Mouse (Mus musculus): Measurements from ENCODE around the gene Phf12.

The Phf12 gene

DNA sequence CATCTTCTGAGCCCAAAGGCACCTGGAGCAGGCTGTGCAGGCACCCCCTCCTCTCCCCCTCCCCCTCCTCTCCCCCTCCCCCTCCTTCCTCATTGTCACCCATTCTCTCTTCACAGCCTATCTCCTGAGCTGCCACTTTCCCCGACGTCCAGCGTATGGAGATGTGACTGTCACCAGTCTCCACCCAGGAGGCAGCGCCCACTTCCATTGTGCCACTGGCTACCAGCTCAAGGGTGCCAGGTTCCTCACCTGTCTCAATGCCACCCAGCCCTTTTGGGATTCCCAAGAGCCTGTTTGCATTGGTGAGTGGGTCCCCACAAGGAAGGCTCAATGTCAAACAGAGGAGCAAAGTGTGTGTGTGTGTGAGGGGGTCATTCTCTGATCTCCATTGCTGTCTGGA lies 13.8 kb upstream of the Phf12 start:
- no peak for DNase-seq (ENCODE audit: extremely low read depth, low read depth, low spot score)

DNA sequence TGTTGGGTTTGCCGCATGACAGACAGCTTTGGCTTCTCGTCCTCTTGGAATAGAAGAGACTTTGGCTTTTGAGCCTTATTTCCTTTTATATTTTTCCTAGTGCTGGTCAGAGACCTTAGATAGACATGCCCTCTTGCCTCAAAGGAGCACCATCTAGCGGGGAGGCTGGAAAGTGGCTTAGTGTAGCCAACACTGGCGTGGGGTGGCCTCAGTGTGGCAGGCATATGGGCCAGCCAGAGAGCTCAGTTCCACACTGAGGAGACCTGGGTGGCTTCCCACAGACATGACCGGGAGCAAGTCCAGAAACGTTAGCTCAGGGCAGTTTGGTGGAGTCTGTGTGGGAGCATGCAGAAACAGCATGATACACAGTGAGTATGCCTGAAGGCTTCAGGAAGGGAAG lies 11.8 kb upstream of the Phf12 start:
- no peak for DNase-seq (ENCODE audit: extremely low read depth, low read depth, low spot score)

DNA sequence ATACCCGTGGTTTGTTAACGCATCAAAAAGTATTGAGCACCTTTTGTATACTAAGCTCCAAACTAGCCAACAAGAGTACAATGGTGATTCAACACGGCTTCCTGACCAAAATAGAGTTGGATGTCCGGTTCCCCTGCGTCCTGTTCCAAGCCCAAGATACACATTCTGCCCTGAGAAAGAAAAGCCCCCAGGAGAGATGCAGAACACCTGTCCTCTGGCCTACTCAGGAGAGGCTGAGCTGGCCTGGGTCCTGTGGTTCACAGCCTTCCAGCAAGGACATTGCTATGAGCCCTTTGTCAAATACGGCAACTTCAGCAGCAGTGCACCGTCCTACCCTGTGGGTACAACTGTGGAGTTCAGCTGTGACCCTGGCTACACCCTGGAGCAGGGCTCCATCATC lies 9.0 kb upstream of the Phf12 start:
- DNase-seq (ENCODE audit: extremely low read depth, low read depth, low spot score), result no peak

DNA sequence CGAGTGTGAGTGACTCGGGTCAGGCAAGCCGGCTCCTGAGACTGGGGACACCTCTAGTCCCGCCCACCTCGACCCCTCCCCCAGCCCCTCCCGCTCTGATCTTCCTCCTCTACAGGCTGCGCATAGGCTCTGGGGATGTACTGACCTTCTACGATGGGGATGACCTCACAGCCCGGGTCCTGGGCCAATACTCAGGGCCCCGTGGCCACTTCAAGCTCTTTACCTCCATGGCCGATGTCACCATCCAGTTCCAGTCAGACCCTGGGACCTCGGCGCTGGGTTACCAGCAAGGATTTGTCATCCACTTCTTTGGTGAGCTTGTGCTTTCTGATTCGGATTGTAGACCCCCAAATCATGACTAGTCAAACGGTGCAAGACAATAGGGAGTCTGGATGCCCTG lies 8.2 kb upstream of the Phf12 start:
- DNase-seq (ENCODE audit: extremely low read depth, low read depth, low spot score), result no peak

DNA sequence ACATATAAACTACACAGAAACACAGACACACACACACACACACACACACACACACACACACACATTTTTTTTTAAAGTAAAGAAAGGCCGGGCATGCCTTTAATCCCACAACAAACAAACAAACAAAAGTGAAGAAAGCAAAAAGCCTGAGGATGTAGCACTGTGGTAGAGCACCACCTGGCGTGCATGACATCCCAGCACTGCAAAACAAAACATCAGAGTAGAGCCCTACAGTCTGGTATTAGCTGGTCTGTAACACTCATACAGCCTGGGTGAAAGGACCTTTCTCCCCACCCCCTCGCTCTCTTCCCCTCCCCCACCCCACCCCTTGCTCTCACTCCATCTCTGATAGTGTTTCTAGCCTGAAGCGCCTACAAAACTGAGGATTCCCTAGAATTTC lies 6.7 kb upstream of the Phf12 start:
- no peak for DNase-seq (ENCODE audit: extremely low read depth, low read depth, low spot score)

DNA sequence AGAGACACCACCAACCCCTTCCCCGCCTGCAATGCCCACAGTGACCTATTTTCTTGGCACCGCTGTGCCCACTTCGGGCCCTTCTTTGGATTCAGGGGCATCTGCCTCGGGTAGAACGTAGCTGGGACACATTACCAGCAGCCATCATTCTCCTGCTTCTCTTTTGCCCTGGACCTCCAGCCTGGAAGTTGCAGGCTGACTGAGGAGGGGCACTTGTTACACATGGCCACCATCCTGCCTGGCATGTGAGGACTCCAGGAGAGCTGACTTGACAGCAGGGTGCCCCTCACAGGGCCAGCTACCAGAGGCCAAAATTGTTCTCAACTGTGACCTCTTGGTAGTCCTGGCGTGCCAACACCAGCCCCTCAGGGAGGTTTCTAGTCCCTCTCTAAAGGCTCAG lies 4.4 kb upstream of the Phf12 start:
- no peak for DNase-seq (ENCODE audit: extremely low read depth, low read depth, low spot score)

DNA sequence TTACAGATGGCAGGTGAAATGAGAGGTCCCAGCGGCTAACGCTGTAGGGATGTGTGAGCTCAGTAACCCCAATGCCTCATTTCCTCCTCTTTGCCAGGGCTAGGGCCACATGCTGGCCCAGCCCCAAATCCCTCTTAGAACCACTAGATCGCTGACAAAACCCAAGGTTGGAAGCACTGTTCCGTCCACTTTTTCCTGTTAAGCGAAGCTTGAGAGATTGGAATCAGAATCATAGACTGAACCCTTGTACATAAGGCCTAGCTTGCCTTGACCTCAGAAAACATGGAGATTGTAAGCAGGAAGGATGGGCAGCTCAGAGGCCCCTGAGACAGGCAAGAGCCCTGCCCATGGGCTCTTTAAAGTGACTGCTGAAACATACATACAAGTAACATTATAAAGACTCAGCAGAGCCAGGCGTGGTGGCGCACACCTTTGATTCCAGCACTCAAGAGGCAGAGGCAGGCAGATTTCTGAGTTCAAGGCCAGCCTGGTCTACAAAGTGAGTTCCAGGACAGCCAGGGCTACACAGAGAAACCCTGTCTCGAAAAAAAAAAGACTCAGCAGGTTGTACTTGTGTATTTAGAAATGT lies 3.2 kb upstream of the Phf12 start:
- no peak for DNase-seq (ENCODE audit: extremely low read depth, low read depth, low spot score)

DNA sequence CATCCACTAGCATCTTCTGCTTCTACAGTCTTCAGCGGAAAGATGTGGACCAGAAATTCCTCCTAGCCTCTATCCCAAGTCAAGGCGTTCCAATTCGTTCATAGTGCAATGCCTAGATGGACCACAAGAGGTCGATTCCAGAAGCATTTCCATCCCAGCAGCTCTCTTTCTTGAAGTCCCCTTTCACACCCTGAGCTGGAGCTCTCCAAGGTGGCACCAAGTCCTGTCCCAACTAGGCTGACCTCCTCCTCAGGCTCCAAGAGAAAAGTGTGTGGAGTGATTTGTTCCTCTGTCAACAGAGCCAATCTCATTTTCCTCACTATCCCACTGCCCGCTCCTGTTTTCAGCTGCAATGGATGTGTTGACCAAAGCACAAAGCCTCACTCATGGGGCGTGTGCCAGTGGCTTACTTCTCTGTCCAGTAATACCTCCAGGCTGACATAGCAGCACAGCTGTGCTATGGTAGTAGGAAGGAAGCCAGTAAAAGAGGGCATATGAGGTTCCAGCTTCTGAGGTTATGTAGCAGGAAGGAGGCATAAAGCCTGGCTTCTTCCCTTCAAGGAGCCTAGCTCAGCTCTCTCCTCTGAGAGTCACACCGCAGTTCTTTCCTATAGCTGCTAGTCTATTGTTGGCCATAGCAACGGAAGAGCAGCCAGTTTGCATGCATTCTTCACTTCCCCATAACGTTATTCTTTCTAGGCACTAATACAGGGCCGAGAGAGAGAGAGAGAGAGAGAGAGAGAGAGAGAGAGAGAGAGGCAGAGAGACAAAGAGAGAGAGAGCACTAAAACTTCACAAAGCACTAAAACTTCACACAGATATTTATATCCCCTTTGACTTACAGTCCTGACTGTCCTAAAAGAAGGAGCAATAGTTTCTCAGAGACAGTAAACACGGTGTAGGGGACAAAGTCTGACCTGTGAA lies 2.0 kb upstream of the Phf12 start:
- DNase-seq (ENCODE audit: extremely low read depth, low read depth, low spot score), result no peak

DNA sequence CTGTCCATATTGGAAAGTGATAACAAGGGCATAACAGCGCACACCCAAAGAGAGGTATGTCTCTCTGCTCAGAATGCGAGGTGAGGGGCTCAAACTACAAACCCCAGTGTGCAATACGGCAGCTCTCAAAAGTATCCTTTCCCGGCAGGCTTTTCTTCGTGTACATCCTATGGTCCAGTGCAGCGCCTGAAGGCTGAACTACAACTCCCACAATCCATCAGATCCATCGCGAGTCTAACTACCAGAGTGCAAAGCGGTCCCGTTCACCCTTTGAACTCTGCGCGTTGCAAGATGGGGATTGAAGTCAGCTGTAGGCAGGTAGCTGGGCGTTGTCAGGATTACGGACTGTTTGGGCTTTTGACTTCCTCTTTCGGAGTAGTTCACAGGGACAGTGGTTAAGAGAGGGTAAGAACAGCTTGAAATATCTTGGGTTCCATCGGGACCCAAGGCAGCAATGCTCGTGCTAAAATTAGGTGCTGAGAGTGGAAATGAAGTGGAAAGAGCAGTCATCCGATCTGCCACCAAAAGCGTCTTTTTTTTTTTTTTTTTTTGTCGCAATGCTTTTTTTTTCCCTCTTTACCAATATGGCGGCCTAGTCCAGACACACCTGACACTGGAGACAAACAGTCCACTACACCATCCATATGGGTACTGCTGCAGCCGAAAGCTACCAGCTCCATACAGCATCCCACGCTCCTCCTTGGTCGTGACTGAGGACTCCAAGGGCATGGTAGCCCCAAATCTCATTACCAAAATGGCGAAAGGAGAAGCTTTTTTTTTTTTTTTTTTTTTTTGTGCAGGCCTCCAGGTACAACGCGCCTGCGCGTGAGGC lies 729 bp upstream of the Phf12 start:
- peak; percentile 100 for DNase-seq (ENCODE audit: extremely low read depth, low read depth, low spot score)

DNA sequence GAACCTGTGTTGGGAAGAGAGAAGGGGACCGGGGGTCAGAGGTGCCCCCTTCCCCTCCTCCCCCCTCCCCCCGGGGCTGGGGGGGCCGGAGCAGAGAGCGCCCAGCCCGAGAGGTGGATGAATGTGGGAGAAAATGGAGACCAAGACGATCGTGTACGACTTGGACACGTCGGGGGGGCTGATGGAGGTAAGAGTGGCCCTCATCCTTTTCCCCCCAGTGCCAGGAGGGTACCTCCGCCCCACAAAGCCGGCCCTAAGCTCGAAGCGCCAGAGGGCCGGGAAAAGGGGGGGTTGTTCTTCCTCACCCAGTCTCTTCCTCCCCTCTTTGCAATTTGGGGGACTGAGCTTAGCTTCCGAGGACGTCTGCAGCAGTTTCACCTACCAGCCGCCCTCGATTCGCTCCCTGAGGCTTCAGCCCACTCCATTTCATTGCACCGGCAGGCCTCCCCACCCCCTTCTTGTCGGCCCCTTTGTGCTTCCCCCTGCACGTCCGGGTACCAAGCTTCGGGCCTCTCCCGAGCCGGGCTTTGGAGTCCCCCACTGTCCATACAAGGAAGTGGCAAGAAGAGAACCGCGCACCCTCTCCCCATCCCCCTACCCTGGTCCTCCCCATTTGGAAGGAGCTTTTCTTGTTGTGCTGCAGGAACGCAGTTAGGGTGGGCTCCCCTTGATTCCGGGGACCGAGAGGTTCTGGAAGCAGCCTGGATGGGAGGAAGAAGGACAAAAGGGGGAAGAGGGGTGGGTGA lies 810 bp downstream of the Phf12 start:
- DNase-seq (ENCODE audit: extremely low read depth, low read depth, low spot score), result no peak

DNA sequence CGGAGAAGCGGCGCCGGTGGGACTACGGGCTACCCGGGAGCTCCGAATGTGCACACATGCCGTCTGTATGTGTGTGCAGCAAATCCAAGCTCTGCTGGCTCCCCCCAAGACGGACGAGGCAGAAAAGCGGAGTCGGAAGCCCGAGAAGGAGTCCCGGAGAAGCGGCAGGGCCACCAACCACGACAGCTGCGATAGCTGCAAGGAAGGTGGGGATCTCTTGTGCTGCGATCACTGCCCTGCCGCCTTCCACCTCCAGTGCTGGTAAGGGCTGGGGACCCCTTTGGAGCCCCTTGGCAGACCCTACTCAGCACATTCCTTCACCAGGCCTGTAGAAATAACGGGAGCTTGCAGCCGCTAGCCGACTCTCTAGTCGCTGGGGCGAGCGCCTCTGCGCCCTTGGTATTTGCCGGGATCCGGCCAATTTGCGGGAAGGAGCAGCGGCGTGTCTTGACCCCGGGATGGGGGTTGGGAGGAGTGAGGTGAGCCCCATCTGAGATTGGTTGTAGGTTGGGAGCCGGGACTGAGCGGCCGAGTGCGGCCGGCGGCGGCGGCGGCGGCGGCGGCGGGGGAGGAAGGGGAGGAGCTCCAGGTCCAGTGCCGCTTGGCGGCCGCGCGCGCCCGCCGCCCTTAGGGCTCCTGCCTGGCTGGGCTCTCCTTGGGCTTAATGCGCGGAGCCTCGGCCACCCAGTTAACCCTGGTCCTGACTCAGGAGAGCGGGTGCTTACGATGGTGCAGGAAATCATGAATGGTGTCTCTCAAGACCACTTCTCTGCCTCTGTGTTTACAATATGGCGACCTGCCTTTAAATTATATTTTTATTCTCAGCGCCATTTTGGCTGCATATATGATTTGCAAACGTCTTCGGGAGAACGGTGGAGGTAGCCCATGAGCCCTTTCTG lies 1.6 kb downstream of the Phf12 start:
- no peak for DNase-seq (ENCODE audit: extremely low read depth, low read depth, low spot score)

DNA sequence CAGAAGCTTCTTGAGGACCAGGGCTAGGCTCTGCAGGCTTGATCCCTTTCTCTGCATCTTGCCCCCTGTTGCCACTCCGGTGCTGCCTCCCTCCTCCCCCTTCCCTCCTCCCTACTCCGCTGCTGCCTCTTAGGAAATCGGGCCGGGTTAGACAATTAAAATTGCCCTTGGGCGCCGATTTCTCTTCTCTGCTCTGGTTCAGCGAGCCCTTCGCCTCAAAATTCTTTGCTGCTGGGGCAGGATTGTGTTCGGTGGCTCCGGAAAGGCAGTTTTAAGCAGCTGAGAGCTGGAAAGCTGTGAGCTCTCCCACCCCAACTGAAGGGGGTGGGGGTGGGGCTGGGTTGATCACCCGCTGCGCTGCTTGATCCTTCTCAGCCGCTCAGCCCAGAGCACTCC lies 2.3 kb downstream of the Phf12 start:
- no peak for DNase-seq (ENCODE audit: extremely low read depth, low read depth, low spot score)

DNA sequence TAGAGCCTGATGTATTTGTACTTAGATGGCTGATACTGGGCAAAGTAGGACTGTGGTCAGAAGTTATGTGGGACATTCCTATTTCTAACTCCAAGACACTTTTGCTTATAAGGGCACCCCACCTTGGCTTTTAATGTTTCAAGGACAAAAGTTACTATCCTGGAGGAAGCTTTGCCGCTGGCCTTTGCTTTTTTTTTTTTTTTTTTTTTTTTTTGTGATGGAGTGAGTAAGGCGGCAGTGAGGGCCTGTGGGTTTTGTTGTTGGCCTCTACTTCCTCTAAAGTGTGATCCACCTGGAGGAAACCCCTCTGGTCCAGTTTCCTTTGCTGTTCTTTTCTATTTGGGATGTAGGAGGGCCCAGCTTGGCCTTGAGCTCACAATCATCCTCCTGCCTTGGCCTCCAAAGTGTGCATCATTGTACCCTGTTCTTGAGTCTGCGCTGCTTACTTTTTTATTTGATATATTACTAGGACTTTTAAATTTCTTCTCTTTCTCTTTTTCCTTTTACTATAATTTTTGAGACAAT lies 3.0 kb downstream of the Phf12 start:
- DNase-seq (ENCODE audit: extremely low read depth, low read depth, low spot score), result no peak

DNA sequence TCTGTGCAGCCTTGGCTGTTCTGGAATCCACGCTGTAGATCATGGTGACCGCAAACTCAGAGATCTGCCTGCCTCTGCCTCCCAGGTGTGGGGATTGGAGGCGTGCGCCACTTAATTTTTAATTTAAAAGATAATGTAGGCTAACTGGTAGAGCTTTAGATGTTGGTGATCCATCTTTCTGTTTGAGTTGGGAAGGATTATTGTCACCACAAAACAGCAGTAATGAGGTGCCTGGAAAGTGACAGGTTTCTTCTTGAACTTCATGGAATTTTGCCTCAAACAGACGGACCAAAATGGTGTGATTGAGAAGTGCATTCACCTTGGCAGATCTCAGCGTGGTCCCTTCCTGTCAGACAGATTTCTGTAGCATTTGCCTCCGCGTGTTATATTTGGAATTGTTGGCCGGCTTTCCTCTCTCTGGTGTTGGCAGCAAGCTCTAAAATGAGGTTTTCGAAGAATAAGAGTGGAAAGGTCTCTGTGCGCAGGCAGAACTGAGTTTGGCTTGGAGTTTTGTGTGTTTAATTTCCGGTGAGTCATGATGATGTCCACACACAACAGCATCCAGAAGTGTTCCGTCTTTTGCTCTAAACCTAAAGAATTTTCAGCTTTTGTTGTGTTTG lies 6.6 kb downstream of the Phf12 start:
- DNase-seq (ENCODE audit: extremely low read depth, low read depth, low spot score), result no peak

DNA sequence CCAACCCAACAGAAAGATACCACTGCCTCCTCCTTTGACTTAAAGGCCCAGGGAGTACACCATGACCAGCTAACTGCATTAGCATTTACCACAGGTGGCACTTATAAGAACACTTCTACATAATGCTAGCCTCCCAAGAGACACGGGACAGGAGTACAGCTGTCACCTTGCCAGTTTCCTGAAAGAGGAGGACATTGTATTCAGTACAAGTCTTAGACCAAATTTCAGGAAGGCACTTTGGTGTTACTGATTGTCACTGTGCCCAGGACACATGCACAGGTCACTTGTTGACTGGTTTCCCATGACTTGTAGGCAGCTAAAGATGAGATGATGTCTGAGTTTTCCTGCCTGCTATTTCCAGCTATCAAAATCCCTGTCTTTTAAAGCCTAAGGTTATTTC lies 13.0 kb downstream of the Phf12 start:
- DNase-seq (ENCODE audit: extremely low read depth, low read depth, low spot score), result no peak

DNA sequence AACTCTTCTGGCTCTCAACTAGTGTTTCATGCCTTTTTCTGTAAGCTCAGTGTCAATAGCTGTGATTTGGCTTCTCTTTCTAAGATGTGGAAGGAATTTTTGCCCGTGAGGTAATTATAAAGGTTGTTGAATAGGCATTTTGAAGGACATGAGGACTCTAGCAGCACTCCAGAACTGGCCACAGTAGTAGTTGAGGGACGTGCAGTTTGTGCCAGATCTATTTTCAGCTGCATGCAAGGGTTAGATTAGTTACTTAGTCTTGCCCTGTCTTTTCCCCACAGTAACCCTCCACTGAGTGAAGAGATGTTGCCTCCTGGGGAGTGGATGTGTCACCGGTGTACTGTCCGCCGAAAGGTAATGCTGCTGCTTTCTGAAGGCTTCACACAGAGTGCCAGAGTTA lies 23.9 kb downstream of the Phf12 start:
- no peak for DNase-seq (ENCODE audit: extremely low read depth, low read depth, low spot score)

DNA sequence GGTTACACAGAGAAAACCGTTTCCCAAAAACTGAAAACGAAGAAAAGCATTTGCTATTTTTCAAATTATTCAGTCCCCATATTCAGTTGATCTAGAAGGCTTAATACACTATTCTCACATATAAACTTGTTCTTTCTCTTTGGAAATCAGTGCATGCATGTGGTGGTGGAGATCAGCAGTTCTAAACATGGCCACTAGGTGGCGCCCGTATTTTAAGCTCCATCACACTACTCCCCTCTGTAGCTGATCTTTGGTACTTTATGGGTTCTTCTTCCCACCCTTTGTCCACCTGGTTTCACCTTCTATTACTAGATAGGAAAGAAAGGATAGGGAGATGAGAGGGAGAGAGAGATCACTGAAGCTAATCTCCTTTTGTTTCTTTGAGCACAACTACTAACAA lies 37.1 kb downstream of the Phf12 start:
- no peak for DNase-seq (ENCODE audit: extremely low read depth, low read depth, low spot score)

DNA sequence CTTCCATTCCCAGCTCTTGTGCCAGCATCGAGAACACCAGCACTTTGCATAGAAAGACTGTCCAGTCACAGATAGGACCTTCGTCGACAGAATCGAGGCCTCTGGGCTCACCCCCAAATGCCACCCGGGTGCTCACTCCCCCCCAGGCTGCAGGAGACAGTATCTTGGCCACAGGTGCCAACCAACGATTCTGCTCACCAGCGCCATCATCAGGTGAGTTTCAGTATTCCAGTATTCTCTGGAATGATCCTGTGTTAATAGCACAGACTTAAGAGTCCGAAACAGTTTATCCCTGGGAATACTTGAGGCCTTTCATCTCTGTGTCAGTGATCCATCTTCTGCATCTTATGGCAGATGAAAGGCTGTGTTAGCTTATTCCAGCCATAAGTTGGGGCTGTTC lies 41.1 kb downstream of the Phf12 start:
- DNase-seq (ENCODE audit: extremely low read depth, low read depth, low spot score), result no peak

DNA sequence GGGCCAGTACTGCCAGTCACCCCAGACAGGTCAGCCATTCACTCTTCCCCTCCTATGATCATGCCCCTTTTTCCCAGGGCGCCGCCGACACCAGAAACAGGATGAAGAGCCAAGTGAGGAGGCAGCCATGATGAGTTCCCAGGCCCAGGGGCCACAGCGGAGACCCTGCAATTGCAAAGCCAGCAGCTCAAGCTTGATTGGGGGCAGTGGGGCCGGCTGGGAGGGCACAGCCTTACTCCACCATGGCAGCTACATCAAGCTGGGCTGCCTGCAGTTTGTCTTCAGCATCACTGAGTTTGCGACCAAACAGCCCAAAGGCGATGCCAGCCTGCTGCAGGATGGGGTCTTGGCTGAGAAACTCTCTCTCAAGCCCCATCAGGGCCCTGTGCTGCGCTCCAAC lies 46.7 kb downstream of the Phf12 start:
- no peak for DNase-seq (ENCODE audit: extremely low read depth, low read depth, low spot score)
